Comparison of ENCODE assay signal across 7 mouse cellular contexts in the genomic region with DNA sequence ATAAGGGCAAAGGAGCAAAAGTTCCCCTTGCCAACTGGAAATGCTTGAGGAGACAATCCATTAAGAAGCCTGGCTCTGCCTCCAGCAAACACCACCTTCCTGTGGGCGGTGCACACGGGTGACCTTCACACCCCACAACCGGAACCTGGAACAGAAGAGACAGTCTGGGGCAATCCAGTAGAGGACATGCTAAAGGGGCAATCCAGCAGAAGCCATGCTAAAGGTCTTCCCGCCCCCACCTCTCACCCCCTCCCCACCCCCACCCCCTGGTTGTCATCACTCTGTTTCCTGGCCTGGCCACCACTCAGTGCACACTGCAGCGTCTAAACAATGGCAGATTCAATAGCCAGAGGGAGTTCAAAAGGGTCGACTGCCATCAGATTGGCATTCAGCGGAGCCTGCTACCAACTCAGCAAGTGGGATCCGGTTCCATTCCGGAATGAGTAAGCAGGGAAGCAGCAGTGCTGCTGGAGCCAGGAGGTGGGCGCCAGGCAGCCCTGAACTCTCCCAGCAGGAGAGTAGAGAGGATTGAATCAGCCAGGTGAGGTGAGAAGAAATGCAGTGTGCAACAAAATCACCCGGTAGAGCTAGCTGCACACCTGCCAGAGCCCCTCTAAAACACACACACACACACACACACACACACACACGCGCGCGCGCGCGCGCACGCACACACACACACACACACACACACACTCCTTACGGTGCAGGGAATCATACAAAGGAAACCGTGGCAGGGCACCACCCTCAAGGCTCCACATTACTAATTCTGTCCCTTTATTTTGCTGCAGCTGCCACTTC.
DNase-seq lines count a peak whose midpoint lies in the region; ATAC-seq lines count a peak whose summit lies in the region.

No protein-coding gene starts in this region.

- ATAC-seq in embryonic facial prominence, embryonic 14.5 days (ENCODE audit: low read depth), result peak; percentile 80
- peak; percentile 60 for ATAC-seq in hindbrain, embryonic 13.5 days (ENCODE audit: low FRiP score)
- ATAC-seq in midbrain, embryonic 14.5 days (ENCODE audit: low FRiP score, low TSS enrichment), result no peak

- H3K4me1 ChIP-seq in embryonic facial prominence, embryonic 14.5 days (ENCODE audit: control insufficient read depth, insufficient read depth, low read length), result no peaks in the 10 kb centered on the region
- H3K4me1 ChIP-seq in hindbrain, embryonic 13.5 days (replicated peaks), result peaks cover 21% of the 10 kb centered on the region
- peaks cover 6% of the 10 kb centered on the region for H3K4me1 ChIP-seq in midbrain, embryonic 14.5 days (ENCODE audit: control insufficient read depth, insufficient read depth, low read length)

- DNase-seq in adrenal gland, postnatal 10 days, result peak; percentile 44
- DNase-seq in embryonic facial prominence, embryonic 14.5 days (ENCODE audit: low spot score), result peak; percentile 75
- DNase-seq in liver, result peak; percentile 11
- DNase-seq in midbrain, embryonic 14.5 days, result peak; percentile 68
- no peak for DNase-seq in ovary, postnatal 36 days (ENCODE audit: low spot score)
- no peak for DNase-seq in ovary, postnatal 10 days (ENCODE audit: low spot score)

- WGBS in embryonic facial prominence, embryonic 14.5 days, result 26% methylated on average over 17 of the region's 22 CpGs
- 31% methylated on average over 22 of the region's 22 CpGs for WGBS in hindbrain, embryonic 13.5 days
- 29% methylated on average over 22 of the region's 22 CpGs for WGBS in midbrain, embryonic 14.5 days

- H3K4me2 ChIP-seq in embryonic facial prominence, embryonic 14.5 days (ENCODE audit: low read depth, low read length), result peak overlapping the region; percentile 40
- H3K4me2 ChIP-seq in hindbrain, embryonic 13.5 days, result peak overlapping the region; percentile 35
- H3K4me2 ChIP-seq in midbrain, embryonic 14.5 days (ENCODE audit: low read length), result peak overlapping the region; percentile 33

- H3K36me3 ChIP-seq in embryonic facial prominence, embryonic 14.5 days (ENCODE audit: control insufficient read depth, insufficient read depth, low read length), result no peaks in the 10 kb centered on the region
- no peaks in the 10 kb centered on the region for H3K36me3 ChIP-seq in hindbrain, embryonic 13.5 days
- no peaks in the 10 kb centered on the region for H3K36me3 ChIP-seq in midbrain, embryonic 14.5 days (ENCODE audit: control insufficient read depth, insufficient read depth, low read length)

- H3K27ac ChIP-seq in embryonic facial prominence, embryonic 14.5 days (replicated peaks; ENCODE audit: low read depth, low read length), result no peak overlapping the region
- H3K27ac ChIP-seq in hindbrain, embryonic 13.5 days, result no peak overlapping the region
- no peak overlapping the region for H3K27ac ChIP-seq in midbrain, embryonic 14.5 days (replicated peaks; ENCODE audit: low read depth, low read length)

- no peaks in the 10 kb centered on the region for H3K9me3 ChIP-seq in embryonic facial prominence, embryonic 14.5 days (ENCODE audit: control insufficient read depth, low read length)
- 0 out of 2 replicates have a peak, but pooled peaks cover 8% of the 10 kb centered on the region for H3K9me3 ChIP-seq in hindbrain, embryonic 13.5 days
- no peaks in the 10 kb centered on the region for H3K9me3 ChIP-seq in midbrain, embryonic 14.5 days (ENCODE audit: control insufficient read depth, low read length)

- H3K9ac ChIP-seq in embryonic facial prominence, embryonic 14.5 days (ENCODE audit: low read depth, low read length), result no peak overlapping the region
- no peak overlapping the region for H3K9ac ChIP-seq in hindbrain, embryonic 13.5 days
- H3K9ac ChIP-seq in midbrain, embryonic 14.5 days (replicated peaks; ENCODE audit: low read length), result 0 out of 2 replicates have a peak overlapping the region, but pooled peaks have one; percentile 31

- no peak overlapping the region for H3K4me3 ChIP-seq in embryonic facial prominence, embryonic 14.5 days (ENCODE audit: low read depth, low read length)
- H3K4me3 ChIP-seq in hindbrain, embryonic 13.5 days, result no peak overlapping the region
- no peak overlapping the region for H3K4me3 ChIP-seq in midbrain, embryonic 14.5 days (replicated peaks; ENCODE audit: low read depth, low read length)

- H3K27me3 ChIP-seq in embryonic facial prominence, embryonic 14.5 days (replicated peaks; ENCODE audit: control insufficient read depth, insufficient read depth, low read length), result no peaks in the 10 kb centered on the region
- H3K27me3 ChIP-seq in hindbrain, embryonic 13.5 days, result no peaks in the 10 kb centered on the region
- no peaks in the 10 kb centered on the region for H3K27me3 ChIP-seq in midbrain, embryonic 14.5 days (ENCODE audit: control insufficient read depth, insufficient read depth, low read length)

Comparison
In these comparisons a context has a peak if more than half of its experiments do, and no peak if none do; other contexts are left out.
1. DNase-seq: peak in adrenal gland, postnatal 10 days (single experiment), embryonic facial prominence, embryonic 14.5 days (single experiment), liver (single experiment) and midbrain, embryonic 14.5 days (single experiment); none in ovary, postnatal 36 days (single experiment) and ovary, postnatal 10 days (single experiment).
2. Peak in every context shown above with its lines, with median percentiles within 50 percentile points of each other: H3K4me2 ChIP-seq.